Mouse (Mus musculus) cerebellum, adult 9-11 months (tissue): ENCODE measurements at regions not wholly inside any gene's neighbourhood (a gene's known extent, or its start where the extent isn't known, plus 50 kb on each side); places are given as distances from the start of the nearest gene placed in this dataset.

Experiments used
- DNase-seq: peaks from one replicate; pipeline ENCODE4 v3.0.0; 2022

GRCm38 (mm10) chr8:126675153-126675552 is 81.4 kb upstream of the Irf2bp2 start:
- DNase-seq = no peak

- no peak for DNase-seq
Observed at GRCm38 (mm10) chr8:126673038-126673740, 79.4 kb upstream of the Irf2bp2 start.

GRCm38 (mm10) chr8:126671594-126671993 is 77.8 kb upstream of the Irf2bp2 start:
- no peak for DNase-seq

GRCm38 (mm10) chr8:126669919-126670318 is 76.1 kb upstream of the Irf2bp2 start:
- DNase-seq = no peak

GRCm38 (mm10) chr8:126669154-126669553 is 75.4 kb upstream of the Irf2bp2 start:
- DNase-seq = no peak

GRCm38 (mm10) chr8:126668657-126669025 is 74.9 kb upstream of the Irf2bp2 start:
- DNase-seq = no peak

- DNase-seq = peak; percentile 85
Observed at GRCm38 (mm10) chr8:126667721-126668656, 74.2 kb upstream of the Irf2bp2 start.

GRCm38 (mm10) chr8:126667086-126667720 is 73.4 kb upstream of the Irf2bp2 start:
- DNase-seq = no peak

- DNase-seq = peak; percentile 100
Observed at GRCm38 (mm10) chr8:126666327-126667085, 72.7 kb upstream of the Irf2bp2 start.

GRCm38 (mm10) chr8:126665581-126666241 is 71.9 kb upstream of the Irf2bp2 start:
- peak; percentile 85 for DNase-seq

- no peak for DNase-seq
Observed at GRCm38 (mm10) chr8:126664891-126665290, 71.1 kb upstream of the Irf2bp2 start.

- DNase-seq = peak; percentile 35
Observed at GRCm38 (mm10) chr8:126662797-126663784, 69.3 kb upstream of the Irf2bp2 start.

- DNase-seq = peak; percentile 15
Observed at GRCm38 (mm10) chr8:126662151-126662550, 68.4 kb upstream of the Irf2bp2 start.

- peak; percentile 40 for DNase-seq
Observed at GRCm38 (mm10) chr8:126661511-126662142, 67.8 kb upstream of the Irf2bp2 start.

- no peak for DNase-seq
Observed at GRCm38 (mm10) chr8:126660658-126661316, 67.0 kb upstream of the Irf2bp2 start.

GRCm38 (mm10) chr8:126659691-126660657 is 66.2 kb upstream of the Irf2bp2 start:
- no peak for DNase-seq

GRCm38 (mm10) chr8:126657546-126657945 is 63.8 kb upstream of the Irf2bp2 start:
- no peak for DNase-seq

- DNase-seq = no peak
Observed at GRCm38 (mm10) chr8:126656554-126657260, 62.9 kb upstream of the Irf2bp2 start.
